Mouse (Mus musculus) adrenal gland, postnatal 25 days (tissue): ENCODE measurements around the gene Exo1. TPM values are rescaled to one million over a fixed set of nuclear protein-coding genes. Genes with fewer than 3 reads are reported as not detected.

Source experiments
- DNase-seq: peaks from one replicate; pipeline ENCODE4 v3.0.0; 2021; ENCODE audit warnings: mixed read lengths
- total RNA-seq: library from RNA; stranded (reverse); gene quantifications from 2 replicates; pipeline ENCODE4 v1.2.3, GENCODE M21; 2021

The Exo1 gene
- total RNA-seq, 1 experiment from 2014 or later: 3.2 TPM

- DNase-seq: no peak
These were observed 70.5 kb downstream of the Exo1 start for GRCm38 (mm10) chr1:175950851-175951250.

DNA sequence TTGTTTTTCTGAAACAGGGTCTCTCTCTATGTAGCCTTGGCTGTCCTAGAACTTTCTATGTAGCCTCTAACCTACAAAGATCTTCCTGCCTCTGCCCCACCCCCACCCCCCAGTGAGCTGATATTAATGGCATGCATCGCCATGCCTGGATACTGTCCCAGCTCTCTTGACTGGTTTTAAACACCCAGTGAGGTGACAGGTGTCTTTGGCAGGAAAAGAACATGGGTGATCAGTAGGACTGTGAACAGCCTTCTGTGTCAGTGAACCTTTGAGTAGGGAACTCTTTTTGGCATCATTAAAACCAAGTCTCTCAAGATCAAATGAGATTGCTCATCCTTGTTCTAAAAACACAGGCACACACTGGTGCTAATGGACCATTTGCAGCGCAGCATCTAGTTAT, 81.4 kb downstream of the Exo1 start:
- DNase-seq: no peak

Other genes with a start within 250 kb of the Exo1 start
- 7.2 and 10.4 TPM in 2 replicates for gene Opn3, start 187.8 kb upstream of the Exo1 start, total RNA-seq
- 9.1 and 10.3 TPM in 2 replicates for gene Chml, start 187.7 kb upstream of the Exo1 start, total RNA-seq
- gene Wdr64, start 182.0 kb upstream of the Exo1 start, total RNA-seq: not detected in 2 replicates
- not detected in 2 replicates for gene Gm38100, start 39.7 kb downstream of the Exo1 start, total RNA-seq
- not detected in 2 replicates for gene Rbm8a2, start 98.5 kb downstream of the Exo1 start, total RNA-seq